In the genomic region with DNA sequence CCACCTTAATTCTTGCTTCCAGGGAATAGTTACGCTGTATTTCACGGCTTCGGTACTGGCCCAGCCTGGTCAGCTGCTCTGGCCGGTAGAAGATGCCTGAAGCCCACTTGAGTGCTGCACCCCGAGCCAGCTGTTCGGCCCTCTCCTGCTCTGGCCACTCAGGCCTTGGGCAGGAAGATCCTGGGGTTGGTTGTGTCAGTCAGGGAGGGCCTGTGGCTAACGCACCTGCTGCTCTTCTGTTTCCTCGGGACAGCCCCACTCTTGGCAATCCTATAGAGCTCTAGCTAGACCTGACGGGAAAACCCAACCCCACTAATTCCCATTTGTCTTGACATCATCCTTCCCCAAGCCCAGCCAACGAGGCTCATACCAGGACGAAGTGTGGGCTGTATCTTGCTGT, we compare ENCODE assay signal across 9 mouse cellular contexts. TPM values are rescaled to one million over a fixed set of nuclear protein-coding genes. Genes with fewer than 3 reads are reported as not detected.
DNase-seq lines count a peak whose midpoint lies in the region; ATAC-seq and TF ChIP-seq lines count a peak whose summit lies in the region.
"Had no signal": no experiment of that assay in that cellular context is flagged by ENCODE, and none has a peak within 500 bp of the region (broad histone marks: within the 10 kb centered on the region; RNA-seq: fewer than 3 reads in every experiment).

No protein-coding gene starts in this region.

- no peak for TF ChIP-seq CTCF in gastrocnemius, adult 2 months (IDR thresholded peaks at IDR 0.05)
- no peak for TF ChIP-seq CTCF in lung, embryonic 14.5 days (IDR thresholded peaks at IDR 0.05; ENCODE audit: low read depth)
- no peak for TF ChIP-seq CTCF in liver, postnatal 0 days (IDR thresholded peaks at IDR 0.05; ENCODE audit: low read depth)

- H3K36me3 ChIP-seq in lung, embryonic 14.5 days (ENCODE audit: insufficient read depth): peaks cover 18% of the 10 kb centered on the region
- peaks cover 15% of the 10 kb centered on the region for H3K36me3 ChIP-seq in embryonic facial prominence, embryonic 14.5 days (ENCODE audit: control insufficient read depth, insufficient read depth, low read length)
- H3K36me3 ChIP-seq in liver, postnatal 0 days (replicated peaks; ENCODE audit: insufficient read depth, low read length): peaks cover 14% of the 10 kb centered on the region

- no peak for TF ChIP-seq EP300 in liver, postnatal 0 days (IDR thresholded peaks at IDR 0.05; ENCODE audit: low read depth)

- peak overlapping the region; percentile 91 for H3K27ac ChIP-seq in gastrocnemius, adult 2 months
- peak overlapping the region; percentile 37; the same call in 1 of the 2 replicates for H3K27ac ChIP-seq in lung, embryonic 14.5 days (ENCODE audit: low read depth)
- no peak overlapping the region for H3K27ac ChIP-seq in embryonic facial prominence, embryonic 14.5 days (replicated peaks; ENCODE audit: low read depth, low read length)
- H3K27ac ChIP-seq in liver, postnatal 0 days (ENCODE audit: low read depth): peak overlapping the region; percentile 37; the same call in 1 of the 2 replicates
- H3K27ac ChIP-seq: layer of hippocampus, adult 2 months had no signal

- intact Hi-C loops in gastrocnemius, adult 2 months (cut with DNase I): no loop called here
- intact Hi-C loops in left cerebral cortex, postnatal 36 days (cut with DNase I): loop anchor here (5.0 kb wide), 1 partner anchor 653 kb away; a partner anchor contains a TSS

- H3K9ac ChIP-seq in lung, embryonic 14.5 days: peak overlapping the region; percentile 18; the same call in 1 of the 2 replicates
- no peak overlapping the region; the same call in 1 of the 2 replicates for H3K9ac ChIP-seq in embryonic facial prominence, embryonic 14.5 days (ENCODE audit: low read depth, low read length)
- no peak overlapping the region; the same call in 1 of the 2 replicates for H3K9ac ChIP-seq in liver, postnatal 0 days (replicated peaks)

- no peaks in the 10 kb centered on the region for H3K9me3 ChIP-seq in lung, embryonic 14.5 days (ENCODE audit: low read depth, low read length)
- no peaks in the 10 kb centered on the region for H3K9me3 ChIP-seq in embryonic facial prominence, embryonic 14.5 days (ENCODE audit: control insufficient read depth, low read length)
- no peaks in the 10 kb centered on the region for H3K9me3 ChIP-seq in liver, postnatal 0 days (ENCODE audit: low read length)

- H3K4me2 ChIP-seq in lung, embryonic 14.5 days: peak overlapping the region; percentile 49
- 0 out of 2 replicates have a peak overlapping the region, but pooled peaks have one; percentile 18 for H3K4me2 ChIP-seq in embryonic facial prominence, embryonic 14.5 days (ENCODE audit: low read depth, low read length)
- H3K4me2 ChIP-seq in liver, postnatal 0 days (ENCODE audit: low read depth, low read length): peak overlapping the region; percentile 34

- WGBS in lung, embryonic 14.5 days: 56% methylated on average over 11 of the region's 11 CpGs
- 64% methylated on average over 11 of the region's 11 CpGs for WGBS in embryonic facial prominence, embryonic 14.5 days
- 65% methylated on average over 11 of the region's 11 CpGs for WGBS in liver, postnatal 0 days (ENCODE audit: insufficient replicate concordance)

- H3K4me3 ChIP-seq in gastrocnemius, adult 2 months: peak overlapping the region; percentile 61
- peak overlapping the region; percentile 32 for H3K4me3 ChIP-seq in lung, embryonic 14.5 days (ENCODE audit: low read depth, low read length)
- peak overlapping the region; percentile 1; the same call in 1 of the 2 replicates for H3K4me3 ChIP-seq in embryonic facial prominence, embryonic 14.5 days (ENCODE audit: low read depth, low read length)
- H3K4me3 ChIP-seq in liver, postnatal 0 days (ENCODE audit: low read depth, low read length): peak overlapping the region; percentile 16; the same call in 1 of the 2 replicates
- H3K4me3 ChIP-seq: layer of hippocampus, adult 2 months had no signal

- no peak for DNase-seq in gastrocnemius, adult 2 months
- no peak for DNase-seq in gastrocnemius, adult 8-10 months (ENCODE audit: low spot score in 2 of 2)
- DNase-seq in lung, embryonic 14.5 days: no peak
- no peak for DNase-seq in lung, postnatal 14 days
- no peak for DNase-seq in embryonic facial prominence, embryonic 14.5 days (ENCODE audit: low spot score)
- DNase-seq in liver, postnatal 0 days: no peak
- no peak for DNase-seq in left cerebral cortex, postnatal 36 days (ENCODE audit: low spot score in 2 of 2)
- no peak for DNase-seq in adrenal gland, postnatal 36 days

- no peak for ATAC-seq in lung, embryonic 14.5 days (ENCODE audit: insufficient read depth)
- ATAC-seq in embryonic facial prominence, embryonic 14.5 days (ENCODE audit: low read depth): no peak
- ATAC-seq in liver, postnatal 0 days: no peak

- H3K27me3 ChIP-seq in lung, embryonic 14.5 days (ENCODE audit: insufficient read depth, low read length): peaks cover 6% of the 10 kb centered on the region
- H3K27me3 ChIP-seq in embryonic facial prominence, embryonic 14.5 days (replicated peaks; ENCODE audit: control insufficient read depth, insufficient read depth, low read length): peaks cover 5% of the 10 kb centered on the region
- H3K27me3 ChIP-seq in liver, postnatal 0 days (ENCODE audit: insufficient read depth, low read length): peaks cover 5% of the 10 kb centered on the region

- 0 out of 2 replicates have a peak, but pooled peaks cover 6% of the 10 kb centered on the region for H3K4me1 ChIP-seq in lung, embryonic 14.5 days (ENCODE audit: insufficient read depth)
- peaks cover 19% of the 10 kb centered on the region for H3K4me1 ChIP-seq in embryonic facial prominence, embryonic 14.5 days (ENCODE audit: control insufficient read depth, insufficient read depth, low read length)
- H3K4me1 ChIP-seq in liver, postnatal 0 days (ENCODE audit: insufficient read depth): peaks cover 37% of the 10 kb centered on the region

RNA-seq across cellular contexts. Expression of a gene that starts 0.6 kb away (rescaled TPM):
- 1 to 10 TPM in 1 of 2 experiments, under 1 TPM in 1; 0.84 to 2.3 TPM for total RNA-seq in gastrocnemius, adult 2 months (2021)
- total RNA-seq in gastrocnemius, adult 8-10 months (2022): 1 to 10 TPM in 2 of 4 experiments, under 1 TPM in 2; 0.94 to 2.5 (median 1.4) TPM
- 31.9 and 33.3 TPM in 2 replicates for polyA plus RNA-seq in lung, embryonic 14.5 days (2014; fragmentation: Nextera tagmentation; extraction: Ambion mirVana)
- 7.7 and 8.9 TPM in 2 replicates for polyA plus RNA-seq in embryonic facial prominence, embryonic 14.5 days (2014; fragmentation: Nextera tagmentation; extraction: Ambion mirVana)
- 6.6 and 7.1 TPM in 2 replicates for polyA plus RNA-seq in liver, postnatal 0 days (2015; fragmentation: Nextera tagmentation; extraction: Ambion mirVana)
- total RNA-seq in left cerebral cortex, postnatal 36 days (2021): 1 to 10 TPM in 1 of 2 experiments, under 1 TPM in 1; 0.79 to 1.8 TPM
- total RNA-seq in adrenal gland, postnatal 36 days (2021): 10 to 100 TPM; 19.8 to 22.0 TPM

RNA-seq across cellular contexts. Expression of a gene that starts 2.2 kb away (rescaled TPM):
- 10 to 100 TPM; 26.8 to 29.7 TPM for total RNA-seq in gastrocnemius, adult 2 months (2021)
- total RNA-seq in gastrocnemius, adult 8-10 months (2022): 10 to 100 TPM; 28.1 to 37.8 (median 33.7) TPM
- polyA plus RNA-seq in lung, embryonic 14.5 days (2014; fragmentation: Nextera tagmentation; extraction: Ambion mirVana): 102 and 112 TPM in 2 replicates
- polyA plus RNA-seq in embryonic facial prominence, embryonic 14.5 days (2014; fragmentation: Nextera tagmentation; extraction: Ambion mirVana): 72.2 and 73.8 TPM in 2 replicates
- 62.9 and 65.7 TPM in 2 replicates for polyA plus RNA-seq in liver, postnatal 0 days (2015; fragmentation: Nextera tagmentation; extraction: Ambion mirVana)
- total RNA-seq in left cerebral cortex, postnatal 36 days (2021): 10 to 100 TPM; 32.4 to 33.7 TPM
- total RNA-seq in adrenal gland, postnatal 36 days (2021): 10 to 100 TPM; 36.6 to 49.5 TPM

RNA-seq across cellular contexts. Expression of a gene that starts 5.6 kb away (rescaled TPM):
- under 1 TPM; 0.33 to 0.98 TPM for total RNA-seq in gastrocnemius, adult 2 months (2021)
- under 1 TPM; 0.27 to 0.65 (median 0.42) TPM for total RNA-seq in gastrocnemius, adult 8-10 months (2022)
- polyA plus RNA-seq in lung, embryonic 14.5 days (2014; fragmentation: Nextera tagmentation; extraction: Ambion mirVana): 9.0 and 9.5 TPM in 2 replicates
- 8.1 and 10.6 TPM in 2 replicates for polyA plus RNA-seq in embryonic facial prominence, embryonic 14.5 days (2014; fragmentation: Nextera tagmentation; extraction: Ambion mirVana)
- 0.38 and 0.65 TPM in 2 replicates for polyA plus RNA-seq in liver, postnatal 0 days (2015; fragmentation: Nextera tagmentation; extraction: Ambion mirVana)
- 10 to 100 TPM; 24.2 to 27.1 TPM for total RNA-seq in left cerebral cortex, postnatal 36 days (2021)
- total RNA-seq in adrenal gland, postnatal 36 days (2021): 1 to 10 TPM; 2.4 to 2.8 TPM

RNA-seq across cellular contexts. Expression of a gene that starts 10.1 kb away (rescaled TPM):
- 1 to 10 TPM; 1.2 to 1.6 TPM for total RNA-seq in gastrocnemius, adult 2 months (2021)
- 1 to 10 TPM in 3 of 4 experiments, under 1 TPM in 1; 0.99 to 2.7 (median 1.4) TPM for total RNA-seq in gastrocnemius, adult 8-10 months (2022)
- 5.2 and 8.0 TPM in 2 replicates for polyA plus RNA-seq in lung, embryonic 14.5 days (2014; fragmentation: Nextera tagmentation; extraction: Ambion mirVana)
- polyA plus RNA-seq in embryonic facial prominence, embryonic 14.5 days (2014; fragmentation: Nextera tagmentation; extraction: Ambion mirVana): 5.1 and 7.4 TPM in 2 replicates
- 7.8 TPM in 2 replicates for polyA plus RNA-seq in liver, postnatal 0 days (2015; fragmentation: Nextera tagmentation; extraction: Ambion mirVana)
- 1 to 10 TPM; 1.0 to 1.7 TPM for total RNA-seq in left cerebral cortex, postnatal 36 days (2021)
- total RNA-seq in adrenal gland, postnatal 36 days (2021): 1 to 10 TPM; 3.7 to 7.8 TPM

RNA-seq across cellular contexts. Expression of a gene that starts 19.3 kb away (rescaled TPM):
- total RNA-seq in gastrocnemius, adult 2 months (2021): 10 to 100 TPM; 27.9 to 32.4 TPM
- 10 to 100 TPM; 30.0 to 40.5 (median 34.4) TPM for total RNA-seq in gastrocnemius, adult 8-10 months (2022)
- polyA plus RNA-seq in lung, embryonic 14.5 days (2014; fragmentation: Nextera tagmentation; extraction: Ambion mirVana): 0.61 and 1.1 TPM in 2 replicates
- 5.3 and 5.4 TPM in 2 replicates for polyA plus RNA-seq in embryonic facial prominence, embryonic 14.5 days (2014; fragmentation: Nextera tagmentation; extraction: Ambion mirVana)
- polyA plus RNA-seq in liver, postnatal 0 days (2015; fragmentation: Nextera tagmentation; extraction: Ambion mirVana): 0.05 and 0.24 TPM in 2 replicates
- 10 to 100 TPM in 1 of 2 experiments, 1 to 10 TPM in 1; 9.2 to 11.8 TPM for total RNA-seq in left cerebral cortex, postnatal 36 days (2021)
- total RNA-seq in adrenal gland, postnatal 36 days (2021): 1 to 10 TPM; 5.5 TPM

Comparison
In these comparisons a context has a peak if more than half of its experiments do, and no peak if none do; other contexts are left out.
1. H3K4me3 ChIP-seq: peak in every context shown above with its lines; median percentile 61 in gastrocnemius, adult 2 months; 32 in lung, embryonic 14.5 days; 16 in liver, postnatal 0 days; 1 in embryonic facial prominence, embryonic 14.5 days.
2. RNA of a gene that starts 0.6 kb away (total RNA-seq): 19.8 to 22.0 TPM in adrenal gland, postnatal 36 days; 0.84 to 2.3 TPM in gastrocnemius, adult 2 months, 0.79 to 1.8 TPM in left cerebral cortex, postnatal 36 days and 0.94 to 2.5 TPM in gastrocnemius, adult 8-10 months; every median in the first group is over 4 times any median in the second.
3. RNA of a gene that starts 5.6 kb away (total RNA-seq): 24.2 to 27.1 TPM in left cerebral cortex, postnatal 36 days; 2.4 to 2.8 TPM in adrenal gland, postnatal 36 days, 0.33 to 0.98 TPM in gastrocnemius, adult 2 months and 0.27 to 0.65 TPM in gastrocnemius, adult 8-10 months; every median in the first group is over 4 times any median in the second.
4. Peak in every context shown above with its lines, with median percentiles within 50 percentile points of each other: H3K4me2 ChIP-seq.